In the genomic region with DNA sequence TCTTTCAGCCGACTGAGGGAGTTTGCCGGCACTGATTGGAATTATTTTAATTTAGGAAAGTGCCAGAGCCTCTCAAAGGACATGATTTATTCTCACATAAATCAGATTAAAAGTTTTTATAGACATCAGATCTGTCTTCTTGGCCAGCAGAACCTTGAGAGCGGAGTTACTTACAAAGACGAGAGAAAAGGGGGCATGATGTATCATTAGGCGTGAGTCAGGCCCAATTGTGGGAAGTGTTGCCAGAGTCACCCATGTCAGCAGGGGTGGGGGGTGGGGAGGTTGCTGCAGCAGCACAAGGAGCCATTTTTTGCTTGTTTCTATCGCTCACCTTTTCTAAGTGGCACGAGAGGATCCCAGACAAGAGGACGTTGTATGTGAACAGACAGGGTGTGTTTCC, we compare ENCODE assay signal across 8 mouse cellular contexts.
DNase-seq lines count a peak whose midpoint lies in the region; ATAC-seq and TF ChIP-seq lines count a peak whose summit lies in the region.

No protein-coding gene starts in this region.

- H3K9me3 ChIP-seq in embryonic facial prominence, embryonic 14.5 days (ENCODE audit: control insufficient read depth, low read length): no peaks in the 10 kb centered on the region
- H3K9me3 ChIP-seq in intestine, embryonic 16.5 days (ENCODE audit: control insufficient read depth, low read length): no peaks in the 10 kb centered on the region
- no peaks in the 10 kb centered on the region for H3K9me3 ChIP-seq in neural tube, embryonic 15.5 days (replicated peaks)

- WGBS in embryonic facial prominence, embryonic 14.5 days: under 1% methylated on average over 8 of the region's 8 CpGs
- 5% methylated on average over 8 of the region's 8 CpGs for WGBS in intestine, embryonic 16.5 days
- 3% methylated on average over 8 of the region's 8 CpGs for WGBS in neural tube, embryonic 15.5 days

- DNase-seq in testis, postnatal 14 days (ENCODE audit: low spot score): no peak
- DNase-seq in embryonic facial prominence, embryonic 14.5 days (ENCODE audit: low spot score): no peak
- DNase-seq in spleen, postnatal 10 days (ENCODE audit: low spot score in 2 of 2): no peak
- DNase-seq in frontal cortex, postnatal 36 days (ENCODE audit: low spot score in 2 of 2): no peak
- no peak for DNase-seq in retina, embryonic 14.5 days (ENCODE audit: low spot score)

- ATAC-seq in embryonic facial prominence, embryonic 14.5 days (ENCODE audit: low read depth): no peak
- ATAC-seq in intestine, embryonic 16.5 days: peak; percentile 37; the same call in 1 of the 2 replicates
- ATAC-seq in neural tube, embryonic 15.5 days (ENCODE audit: low FRiP score): no peak

- H3K4me2 ChIP-seq in embryonic facial prominence, embryonic 14.5 days (ENCODE audit: low read depth, low read length): peak overlapping the region; percentile 61
- peak overlapping the region; percentile 59 for H3K4me2 ChIP-seq in intestine, embryonic 16.5 days (ENCODE audit: low read depth, low read length)
- H3K4me2 ChIP-seq in neural tube, embryonic 15.5 days: peak overlapping the region; percentile 49

- no peaks in the 10 kb centered on the region for H3K27me3 ChIP-seq in testis, adult 2 months (ENCODE audit: control insufficient read depth, insufficient read depth, low read length)
- H3K27me3 ChIP-seq in embryonic facial prominence, embryonic 14.5 days (replicated peaks; ENCODE audit: control insufficient read depth, insufficient read depth, low read length): no peaks in the 10 kb centered on the region
- no peaks in the 10 kb centered on the region for H3K27me3 ChIP-seq in intestine, embryonic 16.5 days (replicated peaks; ENCODE audit: control insufficient read depth, insufficient read depth, low read length)
- H3K27me3 ChIP-seq in neural tube, embryonic 15.5 days (replicated peaks): no peaks in the 10 kb centered on the region

- peaks cover 15% of the 10 kb centered on the region for H3K4me1 ChIP-seq in testis, adult 2 months (ENCODE audit: control insufficient read depth, insufficient read depth, low read length)
- H3K4me1 ChIP-seq in embryonic facial prominence, embryonic 14.5 days (ENCODE audit: control insufficient read depth, insufficient read depth, low read length): peaks cover 13% of the 10 kb centered on the region
- H3K4me1 ChIP-seq in intestine, embryonic 16.5 days (ENCODE audit: control insufficient read depth, insufficient read depth, low read length): peaks cover 7% of the 10 kb centered on the region; the same call in 1 of the 2 replicates
- H3K4me1 ChIP-seq in neural tube, embryonic 15.5 days: peaks cover 74% of the 10 kb centered on the region

- no peaks in the 10 kb centered on the region for H3K36me3 ChIP-seq in testis, adult 2 months (ENCODE audit: control insufficient read depth, insufficient read depth, low read length)
- no peaks in the 10 kb centered on the region for H3K36me3 ChIP-seq in embryonic facial prominence, embryonic 14.5 days (ENCODE audit: control insufficient read depth, insufficient read depth, low read length)
- H3K36me3 ChIP-seq in intestine, embryonic 16.5 days (ENCODE audit: control insufficient read depth, insufficient read depth, low read length): no peaks in the 10 kb centered on the region
- no peaks in the 10 kb centered on the region for H3K36me3 ChIP-seq in neural tube, embryonic 15.5 days

- no peak for TF ChIP-seq CTCF in testis, adult 2 months (IDR thresholded peaks at IDR 0.05; ENCODE audit: control insufficient read depth, insufficient read depth, insufficient replicate concordance, low read depth, low read length)

- peak overlapping the region; percentile 28; the same call in 1 of the 2 replicates for H3K9ac ChIP-seq in embryonic facial prominence, embryonic 14.5 days (ENCODE audit: low read depth, low read length)
- peak overlapping the region; percentile 58 for H3K9ac ChIP-seq in intestine, embryonic 16.5 days (ENCODE audit: low read depth, low read length)
- no peak overlapping the region for H3K9ac ChIP-seq in neural tube, embryonic 15.5 days (replicated peaks)

- no peak for TF ChIP-seq POLR2A in testis, adult 2 months (IDR thresholded peaks at IDR 0.05; ENCODE audit: control insufficient read depth, low read depth, low read length)

- H3K27ac ChIP-seq in testis, adult 2 months (ENCODE audit: control insufficient read depth, insufficient read depth, low read depth, low read length): no peak overlapping the region
- H3K27ac ChIP-seq in embryonic facial prominence, embryonic 14.5 days (replicated peaks; ENCODE audit: low read depth, low read length): peak overlapping the region; percentile 49
- H3K27ac ChIP-seq in intestine, embryonic 16.5 days (ENCODE audit: low read length): no peak overlapping the region
- no peak overlapping the region for H3K27ac ChIP-seq in neural tube, embryonic 15.5 days (replicated peaks)

- peak overlapping the region; percentile 82 for H3K4me3 ChIP-seq in testis, adult 2 months (ENCODE audit: control insufficient read depth, low read depth, low read length)
- H3K4me3 ChIP-seq in embryonic facial prominence, embryonic 14.5 days (ENCODE audit: low read depth, low read length): peak overlapping the region; percentile 31
- H3K4me3 ChIP-seq in intestine, embryonic 16.5 days (ENCODE audit: low read length): peak overlapping the region; percentile 42
- peak overlapping the region; percentile 6 for H3K4me3 ChIP-seq in neural tube, embryonic 15.5 days (replicated peaks)

Comparison
In these comparisons a context has a peak if more than half of its experiments do, and no peak if none do; other contexts are left out.
1. H3K4me3 ChIP-seq: peak in every context shown above with its lines; median percentile 82 in testis, adult 2 months; 42 in intestine, embryonic 16.5 days; 31 in embryonic facial prominence, embryonic 14.5 days; 6 in neural tube, embryonic 15.5 days.